Mouse (Mus musculus): ENCODE results near the gene Vipr2.
A peak's percentile ranks its signal among the peaks of the same experiment; 100 is the strongest.

Gene Vipr2

GRCm38 (mm10) chr12:116077074-116077854 is at the start of gene Vipr2:
Gene Vipr2 (plus strand): TSS chr12:116077726.
- DNase-seq, result peak; percentile 29 to 36

- no peak for DNase-seq
These were observed 49.4 kb upstream of the Vipr2 start for GRCm38 (mm10) chr12:116028095-116028494.

- DNase-seq, result no peak
These were observed 42.2 kb upstream of the Vipr2 start for GRCm38 (mm10) chr12:116035346-116035745.

GRCm38 (mm10) chr12:116044785-116045184 is 32.7 kb upstream of the Vipr2 start:
- no peak for DNase-seq

GRCm38 (mm10) chr12:116047440-116048377 is 29.8 kb upstream of the Vipr2 start, which contains the start of gene Zfp386:
Gene Zfp386 (plus strand): TSS chr12:116047724.
- DNase-seq, result peak; percentile 91 to 97

- DNase-seq, result no peak
These were observed 28.8 kb upstream of the Vipr2 start for GRCm38 (mm10) chr12:116048766-116049165.

GRCm38 (mm10) chr12:116049236-116049635 is 28.3 kb upstream of the Vipr2 start:
- DNase-seq, result no peak

- no peak for DNase-seq
These were observed 27.8 kb upstream of the Vipr2 start for GRCm38 (mm10) chr12:116049701-116050100.

GRCm38 (mm10) chr12:116054342-116054741 is 23.2 kb upstream of the Vipr2 start:
- DNase-seq, result no peak

GRCm38 (mm10) chr12:116056112-116056511 is 21.4 kb upstream of the Vipr2 start:
- no peak for DNase-seq

- DNase-seq, result no peak
These were observed 15.8 kb upstream of the Vipr2 start for GRCm38 (mm10) chr12:116061561-116062193.

- DNase-seq, result no peak
These were observed 15.3 kb upstream of the Vipr2 start for GRCm38 (mm10) chr12:116062194-116062583.

- no peak for DNase-seq
These were observed 14.5 kb upstream of the Vipr2 start for GRCm38 (mm10) chr12:116063020-116063419.

- no peak for DNase-seq
These were observed 6.5 kb upstream of the Vipr2 start for GRCm38 (mm10) chr12:116071023-116071422.

- no peak for DNase-seq
These were observed 385 bp downstream of the Vipr2 start for GRCm38 (mm10) chr12:116077855-116078366.

- DNase-seq, result no peak
These were observed 5.6 kb downstream of the Vipr2 start for GRCm38 (mm10) chr12:116083125-116083524.

GRCm38 (mm10) chr12:116084294-116084693 is 6.8 kb downstream of the Vipr2 start:
- no peak for DNase-seq

- no peak for DNase-seq
These were observed 9.6 kb downstream of the Vipr2 start for GRCm38 (mm10) chr12:116086951-116087600.

- no peak for DNase-seq
These were observed 12.3 kb downstream of the Vipr2 start for GRCm38 (mm10) chr12:116089836-116090235.

GRCm38 (mm10) chr12:116094765-116095555 is 17.4 kb downstream of the Vipr2 start:
- no peak for DNase-seq

- no peak for DNase-seq
These were observed 18.9 kb downstream of the Vipr2 start for GRCm38 (mm10) chr12:116096361-116096904.

Measured in thymus, adult 18-20 months (tissue).